Mouse (Mus musculus): ENCODE measurements at regions not wholly inside any gene's neighbourhood (a gene's known extent, or its start where the extent isn't known, plus 50 kb on each side); places are given as distances from the start of the nearest gene placed in this dataset.
"Not testable (repeated sequence)": the region's sequence is repeated elsewhere in the genome, so short reads cannot be mapped to it uniquely, and the experiment has no call there.

DNA sequence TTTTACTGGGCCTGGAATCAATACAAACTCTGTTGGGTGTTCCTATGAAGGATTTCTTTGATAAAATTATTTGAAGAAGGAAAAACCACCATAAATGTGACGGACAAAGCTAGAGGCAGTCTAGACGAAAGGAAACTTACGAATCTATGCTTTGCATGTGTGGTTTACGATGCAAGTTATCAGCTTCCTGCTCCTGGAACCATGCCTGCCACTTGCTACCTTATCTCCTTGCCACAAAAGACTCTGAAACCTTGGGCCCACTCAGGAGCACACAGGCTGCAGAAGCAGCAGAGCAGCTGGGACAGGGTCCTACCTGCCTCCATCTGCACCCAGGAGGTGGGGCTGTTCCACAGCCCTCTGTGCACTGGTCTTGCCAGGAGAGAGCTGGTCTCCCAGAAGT is 287.5 kb downstream of the Arl6ip6 start:
- not testable (repeated sequence) for TF ChIP-seq CTCF (conservative IDR thresholded peaks at IDR 0.05; ENCODE audit: low read length); POU5F1 (IDR thresholded peaks at IDR 0.05; ENCODE audit: borderline replicate concordance, low read length)
